Mouse (Mus musculus) lung, adult 2 months (tissue): ENCODE data around the gene Slc25a26.

Experiments
- CTCF ChIP-seq: fragments of 200-500 bp; IDR thresholded peaks from 2 replicates; pipeline ENCODE4 v1.5.1; 2011; ENCODE audit warnings: mild to moderate bottlenecking, low read length, control low read depth; ENCODE audit not compliant: insufficient read depth
- POLR2A ChIP-seq: fragments of 200-500 bp; IDR thresholded peaks from 2 replicates; pipeline ENCODE4 v1.6.1; 2011; ENCODE audit warnings: low read depth, mild to moderate bottlenecking, control low read depth, low read length, borderline replicate concordance; ENCODE audit errors: extremely low read depth

GRCm38 (mm10) chr6:94614346-94614745 lies 114.2 kb downstream of the Slc25a26 start:
- no peak for TF ChIP-seq CTCF
- TF ChIP-seq POLR2A = no peak
